Mouse (Mus musculus) CH12.LX (cell line): Measurements from ENCODE around the gene Aebp2.

Experiments
- CTCF ChIP-seq, 2 experiments: IDR thresholded peaks in 1 of 2; conservative IDR thresholded peaks in 1 of 2; 2 replicates each; pipeline ENCODE4 v1.5.1; 2011 to 2012; ENCODE audit warnings: low read depth in 2 of 2, low read length in 2 of 2, improper control_type of control experiment in 1 of 2, inconsistent platforms in 1 of 2, mild to moderate bottlenecking in 1 of 2, moderate library complexity in 1 of 2
- MAZ ChIP-seq: IDR thresholded peaks from 2 replicates; pipeline ENCODE4 v1.6.1; 2012; ENCODE audit warnings: low read depth, mild to moderate bottlenecking, inconsistent platforms, low read length, improper control_type of control experiment, moderate library complexity
- POLR2A ChIP-seq: IDR thresholded peaks from 2 replicates; pipeline ENCODE4 v1.6.1; 2011; ENCODE audit warnings: low read depth, mild to moderate bottlenecking, improper control_type of control experiment, low read length

DNA sequence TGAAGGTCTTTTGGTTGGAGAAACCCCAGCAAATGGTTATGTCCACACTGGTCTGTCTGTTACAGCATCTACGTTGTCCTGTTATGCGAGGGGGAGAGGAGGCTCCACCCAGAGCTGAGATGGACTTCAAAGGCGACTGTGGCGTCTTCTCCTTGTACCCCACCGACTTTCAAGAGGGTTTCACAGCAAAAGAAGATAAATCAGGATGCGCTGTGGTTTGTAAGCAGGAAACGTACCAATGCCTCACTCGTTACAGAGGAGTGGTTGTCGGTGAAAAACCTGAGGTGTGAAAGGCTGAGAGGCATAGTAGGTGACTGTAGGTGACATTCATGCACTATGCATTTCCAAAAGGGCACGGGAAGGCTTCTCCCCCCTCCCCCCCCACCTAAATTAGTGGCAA, 99.6 kb downstream of the Aebp2 start:
- TF ChIP-seq CTCF (conservative IDR thresholded peaks at IDR 0.05 in 1 of 2, IDR thresholded peaks at IDR 0.05 in 1 of 2; ENCODE audit: low read depth in 2 of 2, low read length in 2 of 2) (no peak), POLR2A (no peak), MAZ (no peak)
